Mouse (Mus musculus): ENCODE measurements at regions not wholly inside any gene's neighbourhood (a gene's known extent, or its start where the extent isn't known, plus 50 kb on each side); places are given as distances from the start of the nearest gene placed in this dataset.

DNA sequence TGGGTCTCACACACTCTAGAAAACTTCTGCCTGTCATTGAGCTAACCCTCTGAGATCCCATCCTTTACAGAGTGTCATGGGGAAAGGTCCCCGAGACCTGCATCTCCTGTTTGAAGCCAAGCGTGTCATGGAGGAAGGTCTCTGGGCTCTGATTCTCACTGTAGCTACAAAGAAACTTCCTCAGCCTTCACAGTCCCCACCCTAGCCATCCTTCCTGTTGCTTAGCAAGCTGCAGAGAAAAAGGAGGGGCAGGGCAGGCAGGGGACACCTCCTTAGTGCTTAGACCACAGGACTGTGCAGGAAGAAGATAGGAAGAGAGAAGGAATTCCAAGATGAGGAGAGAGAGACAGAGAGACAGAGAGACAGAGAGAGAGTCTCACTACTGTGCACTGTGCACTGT lies 74.6 kb upstream of the Tgfbr2 start:
- intact Hi-C loops (cut with DNase I), result no loop called here

GRCm38 (mm10) chr9:116245136-116245535 lies 70.0 kb upstream of the Tgfbr2 start:
- intact Hi-C loops (cut with DNase I), result no loop called here
- no peak for DNase-seq (ENCODE audit: low spot score in 2 of 2)

More for the DNA sequence above, 74.6 kb upstream of the Tgfbr2 start:
- no peak for DNase-seq (ENCODE audit: low spot score in 2 of 2)

DNA sequence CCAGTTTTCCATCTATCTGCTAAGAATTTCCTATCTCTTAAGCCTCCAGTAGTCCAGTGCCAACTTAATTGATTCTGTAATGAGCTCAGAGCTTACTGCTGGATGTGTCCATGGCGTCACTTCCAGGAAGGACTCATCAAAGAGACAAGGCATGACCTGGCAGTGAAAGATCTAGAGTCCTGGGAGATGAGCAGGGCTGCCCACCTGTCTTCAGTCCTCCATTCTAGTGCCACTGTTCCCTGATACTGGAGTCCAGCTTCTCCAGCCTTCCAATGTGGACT lies 69.4 kb upstream of the Tgfbr2 start:
- no peak for DNase-seq (ENCODE audit: low spot score in 2 of 2)
- intact Hi-C loops (cut with DNase I), result no loop called here

- DNase-seq (ENCODE audit: low spot score in 2 of 2), result no peak
- intact Hi-C loops (cut with DNase I), result no loop called here
Measured at GRCm38 (mm10) chr9:116243775-116244618, 68.8 kb upstream of the Tgfbr2 start.

GRCm38 (mm10) chr9:116241933-116242526 lies 66.9 kb upstream of the Tgfbr2 start:
- intact Hi-C loops (cut with DNase I), result no loop called here
- DNase-seq (ENCODE audit: low spot score in 2 of 2), result no peak

DNA sequence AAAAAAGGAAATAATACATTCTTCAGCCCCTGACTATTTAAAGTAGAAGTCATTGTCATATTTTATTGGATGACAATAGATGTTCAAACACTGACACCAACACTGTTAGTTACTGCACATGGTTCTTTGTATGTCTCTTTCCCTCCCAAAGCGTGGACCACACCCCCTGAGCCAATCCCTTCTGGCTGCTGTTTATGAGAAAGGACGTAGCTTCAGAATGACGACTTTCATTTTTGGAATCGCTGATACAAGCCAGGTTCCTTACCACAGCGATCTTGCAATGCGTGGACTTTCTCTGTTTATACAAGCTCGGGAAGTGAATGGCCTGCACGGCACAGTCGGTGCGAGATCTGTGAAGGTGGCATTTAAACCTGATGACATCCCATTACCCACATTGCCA lies 66.1 kb upstream of the Tgfbr2 start:
- intact Hi-C loops (cut with DNase I), result no loop called here
- DNase-seq (ENCODE audit: low spot score in 2 of 2), result no peak

- intact Hi-C loops (cut with DNase I), result no loop called here
- DNase-seq (ENCODE audit: low spot score in 2 of 2), result no peak
Measured at GRCm38 (mm10) chr9:116236836-116237235, 61.7 kb upstream of the Tgfbr2 start.

- no peak for DNase-seq (ENCODE audit: low spot score in 2 of 2)
- intact Hi-C loops (cut with DNase I), result no loop called here
Measured at GRCm38 (mm10) chr9:116234170-116234569, 59.0 kb upstream of the Tgfbr2 start.

- DNase-seq (ENCODE audit: low spot score in 2 of 2), result no peak
- intact Hi-C loops (cut with DNase I), result no loop called here
Measured at GRCm38 (mm10) chr9:116232386-116232785, 57.2 kb upstream of the Tgfbr2 start.

DNA sequence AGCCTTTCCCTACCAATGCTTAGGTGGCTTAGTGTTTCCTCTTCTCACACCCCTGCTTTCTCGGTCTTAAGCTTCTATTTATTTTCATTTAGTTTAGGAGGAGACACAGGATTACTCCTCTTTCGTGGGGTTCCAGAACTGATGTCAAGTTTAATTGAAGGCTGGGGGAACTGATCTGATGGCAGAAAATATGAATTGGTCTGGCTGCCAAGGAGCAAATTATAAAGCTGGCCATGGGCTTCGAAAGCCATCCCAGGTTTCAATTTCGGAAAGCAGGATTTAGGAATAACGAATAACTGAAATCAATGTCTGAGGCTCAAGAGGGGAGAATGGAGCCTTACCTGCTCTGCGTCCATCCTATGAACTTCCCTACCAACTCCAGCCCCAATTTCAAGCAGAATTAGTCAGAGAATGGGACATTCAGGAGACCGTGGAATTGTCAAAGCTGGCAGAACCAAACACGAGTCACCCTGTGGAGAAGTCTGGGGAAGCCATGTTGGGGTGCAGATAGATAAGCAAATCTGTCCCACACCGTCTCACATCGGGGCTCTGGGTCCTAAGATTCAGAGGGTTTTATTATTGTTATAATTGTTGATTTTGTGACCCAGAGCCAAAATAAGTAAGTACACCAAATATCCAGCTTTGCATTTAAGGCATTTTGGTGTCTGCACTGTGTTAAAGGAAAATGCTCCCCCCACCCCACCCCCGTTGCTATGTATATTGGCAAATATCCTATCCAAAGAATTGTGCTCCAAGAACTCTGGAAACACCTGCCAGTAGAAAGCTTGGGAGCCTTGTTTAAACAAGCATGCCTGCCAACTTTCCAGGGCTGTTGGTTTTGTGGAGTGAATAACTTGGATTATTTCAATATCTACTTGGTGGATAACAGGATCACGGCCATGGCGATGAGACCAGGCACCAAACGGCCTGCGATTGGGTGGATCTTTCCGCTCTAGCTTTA lies 56.5 kb upstream of the Tgfbr2 start:
- intact Hi-C loops (cut with DNase I), result no loop called here
- DNase-seq (ENCODE audit: low spot score in 2 of 2), result no peak

- DNase-seq (ENCODE audit: low spot score in 2 of 2), result no peak
- intact Hi-C loops (cut with DNase I), result no loop called here
Measured at GRCm38 (mm10) chr9:116230346-116230745, 55.2 kb upstream of the Tgfbr2 start.

- intact Hi-C loops (cut with DNase I), result no loop called here
- no peak for DNase-seq (ENCODE audit: low spot score in 2 of 2)
Measured at GRCm38 (mm10) chr9:116228443-116228842, 53.3 kb upstream of the Tgfbr2 start.

GRCm38 (mm10) chr9:116227738-116228137 lies 52.6 kb upstream of the Tgfbr2 start:
- DNase-seq (ENCODE audit: low spot score in 2 of 2), result no peak
- intact Hi-C loops (cut with DNase I), result no loop called here
